Mouse (Mus musculus): ENCODE results near the gene Myl12a.

DNA sequence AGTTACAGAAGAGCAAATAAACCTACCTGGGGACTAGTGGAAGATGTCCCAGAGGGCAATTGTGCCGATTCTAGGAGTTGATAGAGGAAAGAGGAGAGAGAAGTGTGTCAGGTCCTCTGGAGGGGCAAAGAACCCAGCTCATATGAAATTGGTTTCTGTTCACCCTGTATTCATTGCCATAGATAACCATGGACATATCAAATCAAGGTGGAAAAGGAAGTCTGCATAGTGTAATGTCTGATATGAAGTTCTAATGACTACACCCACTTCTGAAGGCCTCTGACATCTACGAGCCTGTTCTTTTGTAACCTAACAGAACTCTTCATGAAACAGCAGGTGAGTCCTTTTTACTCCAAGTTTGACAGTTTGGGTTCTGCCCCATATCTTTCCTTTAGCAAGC is 1.0 kb upstream of the Myl12a start:
- TF ChIP-seq CTCF (IDR thresholded peaks at IDR 0.05; ENCODE audit: control insufficient read depth, insufficient read depth, low read length) = no peak
- TF ChIP-seq POLR2A (IDR thresholded peaks at IDR 0.05; ENCODE audit: borderline replicate concordance, control insufficient read depth, low read depth, low read length) = no peak

Data from bone marrow, adult 2 months (tissue).